Mouse (Mus musculus): ENCODE data around the gene Gm49355. TPM values are rescaled to one million over a fixed set of nuclear protein-coding genes. Genes with fewer than 3 reads are reported as not detected.
"Not testable (repeated sequence)": the region's sequence is repeated elsewhere in the genome, so short reads cannot be mapped to it uniquely, and the experiment has no call there.

Gene Gm49355
- 0.08 and 0.15 TPM in 2 replicates for polyA plus RNA-seq (2016; fragmentation: Nextera tagmentation; extraction: Ambion mirVana)

DNA sequence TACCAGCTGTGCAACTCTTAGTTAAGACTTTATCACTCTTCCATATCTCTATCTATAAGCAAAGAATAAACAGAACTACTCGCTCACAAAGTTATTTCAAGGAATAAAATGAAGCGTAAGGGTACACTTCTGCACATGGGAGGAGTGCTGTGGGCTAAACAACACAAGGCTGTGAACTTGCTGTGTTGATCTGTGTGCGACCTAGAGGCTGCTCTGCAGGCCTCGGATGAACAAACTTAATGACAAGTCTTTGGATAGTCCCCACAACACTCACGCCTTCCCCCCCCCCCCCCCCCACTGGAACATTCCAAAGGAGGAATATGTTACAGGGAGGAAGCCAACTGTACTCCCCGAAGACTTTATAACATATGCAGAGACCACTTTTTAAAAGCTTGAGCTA lies at the start of gene Gm49355:
Gene Gm49355 (plus strand): TSS at position 336 of the 400 bp plus-strand sequence.
- WGBS = 77% methylated on average over 6 of the region's 6 CpGs
- H3K36me3 ChIP-seq = no peaks in the 10 kb centered on the region
- no peaks in the 10 kb centered on the region for H3K27me3 ChIP-seq
- H3K4me2 ChIP-seq (replicated peaks) = peak within 1 kb of the TSS; percentile 74
- ATAC-seq (ENCODE audit: insufficient number of reproducible peaks, insufficient read depth, low FRiP score, low TSS enrichment) = no peak
- H3K9ac ChIP-seq = peak within 1 kb of the TSS; percentile 91
- no peaks in the 10 kb centered on the region for H3K9me3 ChIP-seq
- H3K4me1 ChIP-seq = no peaks in the 10 kb centered on the region
- H3K27ac ChIP-seq = peak within 1 kb of the TSS; percentile 93
- H3K4me3 ChIP-seq = peak within 1 kb of the TSS; percentile 75

DNA sequence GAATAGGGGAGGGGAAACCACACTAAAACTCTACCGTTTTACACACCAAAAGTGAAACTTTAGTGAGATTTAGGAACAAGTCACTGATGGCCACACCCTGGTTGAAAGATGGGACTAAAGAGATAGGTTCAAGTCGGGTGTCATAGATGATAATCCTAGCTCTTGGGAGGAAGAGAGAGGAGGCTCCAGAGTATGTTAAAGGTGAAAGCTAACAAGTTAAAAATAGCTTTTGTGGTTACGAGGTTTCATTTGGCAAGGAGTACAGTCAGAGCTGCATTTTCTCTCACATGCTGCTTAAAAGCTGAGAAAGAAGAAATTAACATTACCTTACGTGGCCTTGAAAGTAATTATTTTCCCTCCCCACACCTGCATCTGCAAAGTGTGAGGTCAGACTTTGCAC lies 40.0 kb upstream of the Gm49355 start:
- Histone ChIP-seq H3K4me1 (no peaks in the 10 kb centered on the region), H3K27me3 (no peaks in the 10 kb centered on the region), H3K9ac (no peak overlapping the region), H3K9me3 (no peaks in the 10 kb centered on the region), H3K36me3 (0 out of 2 replicates have a peak, but pooled peaks cover 3% of the 10 kb centered on the region), H3K4me3 (no peak overlapping the region), H3K4me2 (replicated peaks) (no peak overlapping the region), H3K27ac (no peak overlapping the region)
- ATAC-seq (ENCODE audit: insufficient number of reproducible peaks, insufficient read depth, low FRiP score, low TSS enrichment) = no peak
- WGBS = 74% methylated on average over 4 of the region's 4 CpGs

DNA sequence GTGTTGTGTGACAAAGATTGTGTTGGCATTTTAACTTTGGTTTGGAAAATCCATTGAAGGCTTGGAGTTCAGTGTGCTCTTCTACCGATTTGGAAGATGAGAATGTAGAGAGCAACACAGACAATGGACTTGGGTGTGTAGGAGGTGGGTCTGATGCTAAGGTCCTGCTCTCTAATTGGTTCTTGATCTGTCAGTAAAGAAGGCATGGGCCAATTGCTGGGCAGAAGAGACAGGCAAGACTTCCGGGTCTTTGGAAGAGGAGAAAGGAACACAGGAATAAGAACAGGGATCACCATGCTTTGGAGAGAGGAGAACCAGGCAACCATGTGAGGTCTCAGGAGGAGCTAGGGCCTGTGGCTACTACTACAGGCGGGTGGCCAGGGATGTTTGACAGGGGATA lies 7.7 kb upstream of the Gm49355 start:
- no peak overlapping the region for H3K9ac ChIP-seq
- no peaks in the 10 kb centered on the region for H3K36me3 ChIP-seq
- H3K9me3 ChIP-seq = no peaks in the 10 kb centered on the region
- H3K4me1 ChIP-seq = no peaks in the 10 kb centered on the region
- no peaks in the 10 kb centered on the region for H3K27me3 ChIP-seq
- no peak for ATAC-seq (ENCODE audit: insufficient number of reproducible peaks, insufficient read depth, low FRiP score, low TSS enrichment)
- H3K4me3 ChIP-seq = no peak overlapping the region
- no peak overlapping the region for H3K27ac ChIP-seq
- H3K4me2 ChIP-seq (replicated peaks) = no peak overlapping the region
- WGBS = 58% methylated on average over 3 of the region's 3 CpGs

DNA sequence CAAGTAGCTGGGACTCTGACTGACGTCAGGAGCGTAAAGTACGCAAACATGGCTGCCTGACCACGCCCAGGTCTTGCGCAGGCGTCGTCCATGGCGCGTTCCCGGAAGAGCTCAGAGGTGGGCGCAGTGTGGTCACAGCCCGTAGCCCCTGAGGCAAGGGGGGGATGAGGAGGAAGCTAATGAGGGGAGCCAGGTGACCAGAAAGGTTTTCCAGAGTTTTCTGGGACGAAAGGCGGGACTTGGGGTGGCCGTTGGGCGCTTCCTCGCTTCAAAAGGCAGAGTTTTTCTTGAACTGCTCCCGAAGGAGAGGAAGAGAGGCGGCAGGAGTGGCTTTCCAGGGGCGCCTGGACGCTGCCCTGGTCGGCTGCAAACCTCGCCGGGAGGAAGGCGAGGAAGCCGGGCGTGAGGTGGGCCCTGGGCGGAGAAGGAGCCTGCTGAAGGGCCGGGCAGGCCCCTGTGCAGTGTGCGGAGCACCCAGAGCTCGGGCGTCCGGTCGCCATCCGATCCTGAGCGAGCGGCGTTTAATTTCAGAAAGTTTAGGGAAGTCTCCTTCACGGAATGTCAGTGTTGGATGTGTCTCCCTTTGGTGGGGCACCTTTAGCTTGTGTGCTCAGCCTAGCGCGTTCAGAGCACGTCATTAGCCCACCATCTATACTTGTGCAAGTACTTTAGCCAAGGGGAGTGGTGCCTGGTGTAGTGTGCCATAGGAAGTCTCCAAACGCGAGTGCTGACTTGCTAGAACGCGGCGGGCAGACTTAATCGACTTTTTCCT lies 551 bp downstream of the Gm49355 start, which contains the start of gene 3830406C13Rik:
Gene 3830406C13Rik (plus strand): TSS at position 33 of the 772 bp plus-strand sequence.
- peak; percentile 95 for ATAC-seq (ENCODE audit: insufficient number of reproducible peaks, insufficient read depth, low FRiP score, low TSS enrichment)

DNA sequence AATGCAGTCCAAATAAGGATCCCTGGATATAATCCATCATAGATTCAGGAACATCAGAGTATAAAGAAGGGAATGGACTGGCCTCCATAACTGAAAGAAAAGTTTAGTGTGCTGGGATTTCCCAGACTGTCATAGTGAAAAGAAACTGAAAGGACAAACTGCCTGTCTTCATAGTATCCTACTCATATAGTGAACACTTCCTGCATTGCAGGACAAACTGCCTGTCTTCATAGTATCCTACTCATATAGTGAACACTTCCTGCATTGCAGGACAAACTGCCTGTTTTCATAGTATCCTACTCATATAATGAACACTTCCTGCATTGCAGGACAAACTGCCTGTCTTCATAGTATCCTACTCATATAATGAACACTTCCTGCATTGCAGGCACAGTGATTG lies 6.0 kb downstream of the Gm49355 start:
- H3K9ac ChIP-seq; H3K27ac ChIP-seq; H3K9me3 ChIP-seq; H3K4me3 ChIP-seq; ATAC-seq (ENCODE audit: insufficient number of reproducible peaks, insufficient read depth, low FRiP score, low TSS enrichment); H3K36me3 ChIP-seq; H3K4me1 ChIP-seq; H3K4me2 ChIP-seq (replicated peaks); H3K27me3 ChIP-seq: not testable (repeated sequence)

More for the DNA sequence above, 551 bp downstream of the Gm49355 start, which contains the start of gene 3830406C13Rik:
- under 1% methylated on average over 48 of the region's 48 CpGs for WGBS
- no peaks in the 10 kb centered on the region for H3K36me3 ChIP-seq
- H3K4me1 ChIP-seq = no peaks in the 10 kb centered on the region
- H3K4me3 ChIP-seq = peak within 1 kb of the TSS; percentile 75
- H3K9me3 ChIP-seq = no peaks in the 10 kb centered on the region
- H3K9ac ChIP-seq = peak within 1 kb of the TSS; percentile 91
- no peaks in the 10 kb centered on the region for H3K27me3 ChIP-seq
- peak within 1 kb of the TSS; percentile 93 for H3K27ac ChIP-seq
- H3K4me2 ChIP-seq (replicated peaks) = peak within 1 kb of the TSS; percentile 74

- ATAC-seq (ENCODE audit: insufficient number of reproducible peaks, insufficient read depth, low FRiP score, low TSS enrichment) = no peak
- Histone ChIP-seq H3K27me3 (no peaks in the 10 kb centered on the region), H3K9me3 (no peaks in the 10 kb centered on the region), H3K4me2 (replicated peaks) (no peak overlapping the region), H3K36me3 (no peaks in the 10 kb centered on the region), H3K4me3 (no peak overlapping the region), H3K27ac (no peak overlapping the region), H3K4me1 (no peaks in the 10 kb centered on the region), H3K9ac (no peak overlapping the region)
- WGBS = 89% methylated on average over 7 of the region's 7 CpGs
These were observed 12.6 kb downstream of the Gm49355 start for GRCm38 (mm10) chr14:12296391-12296790.

- Histone ChIP-seq H3K4me1 (no peaks in the 10 kb centered on the region), H3K36me3 (no peaks in the 10 kb centered on the region), H3K27ac (no peak overlapping the region), H3K9ac (no peak overlapping the region), H3K9me3 (no peaks in the 10 kb centered on the region), H3K27me3 (no peaks in the 10 kb centered on the region), H3K4me2 (replicated peaks) (no peak overlapping the region), H3K4me3 (no peak overlapping the region)
- no peak for ATAC-seq (ENCODE audit: insufficient number of reproducible peaks, insufficient read depth, low FRiP score, low TSS enrichment)
These were observed 15.4 kb downstream of the Gm49355 start for GRCm38 (mm10) chr14:12299171-12299570.

GRCm38 (mm10) chr14:12299654-12300053 lies 15.9 kb downstream of the Gm49355 start:
- ATAC-seq (ENCODE audit: insufficient number of reproducible peaks, insufficient read depth, low FRiP score, low TSS enrichment) = no peak
- H3K27me3 ChIP-seq = no peaks in the 10 kb centered on the region
- no peak overlapping the region for H3K9ac ChIP-seq
- H3K4me2 ChIP-seq (replicated peaks) = no peak overlapping the region
- no peak overlapping the region for H3K27ac ChIP-seq
- no peaks in the 10 kb centered on the region for H3K4me1 ChIP-seq
- 76% methylated on average over 6 of the region's 6 CpGs for WGBS
- no peak overlapping the region for H3K4me3 ChIP-seq
- H3K36me3 ChIP-seq = no peaks in the 10 kb centered on the region
- H3K9me3 ChIP-seq = no peaks in the 10 kb centered on the region

DNA sequence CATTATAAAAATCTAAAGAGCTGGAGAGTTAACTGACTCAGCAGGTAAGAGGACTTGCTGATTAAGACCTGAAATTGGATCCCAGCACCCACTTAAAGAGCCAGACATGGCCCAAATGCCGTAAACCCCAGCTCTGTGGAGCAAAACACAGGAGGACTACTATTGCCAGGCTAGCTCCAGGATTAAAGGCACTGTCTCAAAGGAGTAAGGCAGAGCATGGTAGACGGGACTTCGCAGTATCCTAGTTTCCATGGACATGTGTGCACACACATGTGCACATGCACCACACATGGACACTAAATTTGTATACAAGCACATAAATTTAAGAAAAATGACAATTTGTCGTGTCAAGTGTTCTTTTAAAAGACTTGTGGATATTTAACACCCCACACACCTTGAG lies 16.5 kb downstream of the Gm49355 start:
- no peak for ATAC-seq (ENCODE audit: insufficient number of reproducible peaks, insufficient read depth, low FRiP score, low TSS enrichment)
- H3K9ac ChIP-seq = no peak overlapping the region

GRCm38 (mm10) chr14:12300677-12301076 lies 16.9 kb downstream of the Gm49355 start:
- Histone ChIP-seq H3K36me3 (no peaks in the 10 kb centered on the region), H3K4me2 (replicated peaks) (no peak overlapping the region), H3K27me3 (no peaks in the 10 kb centered on the region), H3K4me1 (no peaks in the 10 kb centered on the region), H3K27ac (no peak overlapping the region), H3K9me3 (no peaks in the 10 kb centered on the region), H3K4me3 (no peak overlapping the region), H3K9ac (no peak overlapping the region)
- WGBS = 64% methylated on average over 3 of the region's 3 CpGs
- no peak for ATAC-seq (ENCODE audit: insufficient number of reproducible peaks, insufficient read depth, low FRiP score, low TSS enrichment)

More for the DNA sequence above, 16.5 kb downstream of the Gm49355 start:
- WGBS = 74% methylated on average over 4 of the region's 4 CpGs
- H3K4me1 ChIP-seq = no peaks in the 10 kb centered on the region
- H3K4me3 ChIP-seq = no peak overlapping the region
- H3K4me2 ChIP-seq (replicated peaks) = no peak overlapping the region
- H3K27me3 ChIP-seq = no peaks in the 10 kb centered on the region
- no peaks in the 10 kb centered on the region for H3K36me3 ChIP-seq
- no peak overlapping the region for H3K27ac ChIP-seq
- no peaks in the 10 kb centered on the region for H3K9me3 ChIP-seq

GRCm38 (mm10) chr14:12303106-12303505 lies 19.3 kb downstream of the Gm49355 start:
- H3K36me3 ChIP-seq = no peaks in the 10 kb centered on the region
- no peak overlapping the region for H3K4me2 ChIP-seq (replicated peaks)
- no peak overlapping the region for H3K27ac ChIP-seq
- H3K4me3 ChIP-seq = no peak overlapping the region
- 73% methylated on average over 2 of the region's 2 CpGs for WGBS
- H3K9me3 ChIP-seq = no peaks in the 10 kb centered on the region
- no peaks in the 10 kb centered on the region for H3K27me3 ChIP-seq
- ATAC-seq (ENCODE audit: insufficient number of reproducible peaks, insufficient read depth, low FRiP score, low TSS enrichment) = no peak
- no peak overlapping the region for H3K9ac ChIP-seq
- H3K4me1 ChIP-seq = no peaks in the 10 kb centered on the region

- Histone ChIP-seq H3K4me3 (no peak overlapping the region), H3K36me3 (no peaks in the 10 kb centered on the region), H3K9ac (no peak overlapping the region), H3K9me3 (no peaks in the 10 kb centered on the region), H3K27me3 (peaks cover 56% of the 10 kb centered on the region), H3K27ac (no peak overlapping the region), H3K4me1 (no peaks in the 10 kb centered on the region), H3K4me2 (replicated peaks) (no peak overlapping the region)
- 80% methylated on average over 7 of the region's 7 CpGs for WGBS
- ATAC-seq (ENCODE audit: insufficient number of reproducible peaks, insufficient read depth, low FRiP score, low TSS enrichment) = no peak
These were observed 49.8 kb downstream of the Gm49355 start for GRCm38 (mm10) chr14:12333622-12334021.
